Mouse (Mus musculus) CH12.LX (cell line): ENCODE results near the gene Dennd2d. TPM values are rescaled to one million over a fixed set of nuclear protein-coding genes. Genes with fewer than 3 reads are reported as not detected.

ENCODE experiments used
- DNase-seq: peaks from one replicate; pipeline ENCODE4 v3.0.0-alpha.2; 2013; ENCODE audit errors: extremely low read depth
- H3K27ac ChIP-seq: 2 replicates; pipeline ENCODE4 v1.5.1; 2012; ENCODE audit warnings: low read depth, mild to moderate bottlenecking, control low read depth, moderate library complexity; ENCODE audit not compliant: insufficient read depth
- H3K27me3 ChIP-seq: replicated peaks from 2 replicates; pipeline ENCODE3; 2012; ENCODE audit warnings: inconsistent platforms
- H3K36me3 ChIP-seq, 2 experiments: replicated peaks in 1 of 2; 2 replicates each; pipeline versions ENCODE3 to v1.6.1; 2012; ENCODE audit warnings: inconsistent platforms in 1 of 2, low read length in 1 of 2, mild to moderate bottlenecking in 1 of 2, mixed read lengths in 1 of 2, moderate library complexity in 1 of 2; ENCODE audit not compliant: control insufficient read depth in 1 of 2, insufficient read depth in 1 of 2
- H3K4me1 ChIP-seq, 2 experiments: 2 replicates each; pipeline ENCODE4 v1.6.1; 2012; ENCODE audit warnings: inconsistent platforms in 1 of 2, moderate library complexity in 1 of 2; ENCODE audit not compliant: insufficient read depth in 2 of 2, control insufficient read depth in 1 of 2
- H3K4me2 ChIP-seq: 2 replicates; pipeline ENCODE4 v1.6.1; 2012; ENCODE audit warnings: low read depth, mild to moderate bottlenecking, control low read depth; ENCODE audit not compliant: poor library complexity, insufficient read depth, severe bottlenecking
- H3K4me3 ChIP-seq, 3 experiments: fragments of 150-350 bp in 1 of 3; sonication (generic) in 1 of 3; replicated peaks in 1 of 3; 2 replicates each; pipeline versions ENCODE3 to v1.5.1; 2011 to 2012; ENCODE audit warnings: low read depth in 2 of 3, low read length in 2 of 3, mild to moderate bottlenecking in 2 of 3, moderate library complexity in 2 of 3, control low read depth in 1 of 3, improper control_type of control experiment in 1 of 3, inconsistent platforms in 1 of 3, mixed read lengths in 1 of 3; ENCODE audit not compliant: poor library complexity in 1 of 3
- H3K79me2 ChIP-seq: replicated peaks from 2 replicates; pipeline ENCODE4 v1.6.1; 2012; ENCODE audit warnings: mild to moderate bottlenecking, moderate library complexity; ENCODE audit not compliant: control insufficient read depth, poor library complexity, insufficient read depth, severe bottlenecking; ENCODE audit errors: extremely low read depth
- H3K9ac ChIP-seq: 2 replicates; pipeline ENCODE4 v1.6.1; 2012; ENCODE audit warnings: low read depth, mild to moderate bottlenecking, control low read depth, moderate library complexity; ENCODE audit not compliant: insufficient read depth
- H3K9me3 ChIP-seq: replicated peaks from 2 replicates; pipeline ENCODE3; 2012; ENCODE audit warnings: low read length, inconsistent platforms, mixed read lengths
- CHD1 ChIP-seq: IDR thresholded peaks from 2 replicates; pipeline ENCODE4 v1.6.1; 2012; ENCODE audit warnings: low read depth, low read length, improper control_type of control experiment, inconsistent platforms
- E2F4 ChIP-seq: IDR thresholded peaks from 2 replicates; pipeline ENCODE4 v1.6.1; 2011; ENCODE audit warnings: low read depth, low read length, improper control_type of control experiment; ENCODE audit not compliant: insufficient replicate concordance
- ELF1 ChIP-seq: IDR thresholded peaks from 2 replicates; pipeline ENCODE4 v1.6.1; 2014; ENCODE audit warnings: low read depth, mild to moderate bottlenecking, inconsistent platforms, low read length, improper control_type of control experiment
- EP300 ChIP-seq: IDR thresholded peaks from 2 replicates; pipeline ENCODE4 v1.6.1; 2011; ENCODE audit warnings: low read length, improper control_type of control experiment
- HCFC1 ChIP-seq: IDR thresholded peaks from 2 replicates; pipeline ENCODE4 v1.6.1; 2012; ENCODE audit warnings: low read depth, mild to moderate bottlenecking, inconsistent platforms, low read length, improper control_type of control experiment
- IRF4 ChIP-seq: IDR thresholded peaks from 2 replicates; pipeline ENCODE4 v1.6.1; 2014; ENCODE audit warnings: low read depth, mild to moderate bottlenecking, inconsistent platforms, low read length, improper control_type of control experiment
- JUND ChIP-seq: conservative IDR thresholded peaks from 2 replicates; pipeline ENCODE4 v1.6.1; 2011; ENCODE audit warnings: low read depth, low read length, improper control_type of control experiment
- KAT2A ChIP-seq: IDR thresholded peaks from 2 replicates; pipeline ENCODE4 v1.6.1; 2012; ENCODE audit warnings: low read length, improper control_type of control experiment, inconsistent platforms; ENCODE audit not compliant: insufficient replicate concordance
- MAFK ChIP-seq: IDR thresholded peaks from 2 replicates; pipeline ENCODE4 v1.6.1; 2011; ENCODE audit warnings: low read length, improper control_type of control experiment; ENCODE audit not compliant: insufficient replicate concordance
- MAX ChIP-seq: IDR thresholded peaks from 2 replicates; pipeline ENCODE4 v1.6.1; 2011; ENCODE audit warnings: low read length, improper control_type of control experiment
- MAZ ChIP-seq: IDR thresholded peaks from 2 replicates; pipeline ENCODE4 v1.6.1; 2012; ENCODE audit warnings: low read depth, mild to moderate bottlenecking, inconsistent platforms, low read length, improper control_type of control experiment, moderate library complexity
- MEF2A ChIP-seq: IDR thresholded peaks from 2 replicates; pipeline ENCODE4 v1.6.1; 2014; ENCODE audit warnings: low read depth, mild to moderate bottlenecking, inconsistent platforms, low read length, improper control_type of control experiment, borderline replicate concordance
- MYC ChIP-seq: IDR thresholded peaks from 2 replicates; pipeline ENCODE4 v1.6.1; 2011; ENCODE audit warnings: low read depth, mild to moderate bottlenecking, improper control_type of control experiment, low read length
- NELFE ChIP-seq: IDR thresholded peaks from 2 replicates; pipeline ENCODE4 v1.6.1; 2011; ENCODE audit warnings: low read depth, low read length, improper control_type of control experiment
- NRF1 ChIP-seq: IDR thresholded peaks from 2 replicates; pipeline ENCODE4 v1.6.1; 2014; ENCODE audit warnings: low read depth, mild to moderate bottlenecking, inconsistent platforms, low read length, improper control_type of control experiment, moderate library complexity
- POLR2A ChIP-seq: IDR thresholded peaks from 2 replicates; pipeline ENCODE4 v1.6.1; 2011; ENCODE audit warnings: low read depth, mild to moderate bottlenecking, improper control_type of control experiment, low read length
- RAD21 ChIP-seq: IDR thresholded peaks from 2 replicates; pipeline ENCODE4 v1.6.1; 2011; ENCODE audit warnings: low read depth, mild to moderate bottlenecking, low read length, improper control_type of control experiment, moderate library complexity
- RCOR1 ChIP-seq: conservative IDR thresholded peaks from 2 replicates; pipeline ENCODE4 v1.6.1; 2012; ENCODE audit warnings: low read depth, mild to moderate bottlenecking, inconsistent platforms, low read length, improper control_type of control experiment
- SIN3A ChIP-seq: IDR thresholded peaks from 2 replicates; pipeline ENCODE4 v1.6.1; 2012; ENCODE audit warnings: low read length, improper control_type of control experiment, inconsistent platforms
- SMC3 ChIP-seq: IDR thresholded peaks from 2 replicates; pipeline ENCODE4 v1.6.1; 2011; ENCODE audit warnings: low read depth, low read length, improper control_type of control experiment
- TBP ChIP-seq: conservative IDR thresholded peaks from 2 replicates; pipeline ENCODE4 v1.6.1; 2011; ENCODE audit warnings: low read depth, low read length, improper control_type of control experiment
- UBTF ChIP-seq: IDR thresholded peaks from 2 replicates; pipeline ENCODE4 v1.6.1; 2012; ENCODE audit warnings: low read depth, mild to moderate bottlenecking, inconsistent platforms, low read length, improper control_type of control experiment, moderate library complexity
- ZKSCAN1 ChIP-seq: IDR thresholded peaks from 2 replicates; pipeline ENCODE4 v1.6.1; 2012; ENCODE audit warnings: low read depth, inconsistent platforms, low read length, improper control_type of control experiment, borderline replicate concordance
- ZMIZ1 ChIP-seq: IDR thresholded peaks from 2 replicates; pipeline ENCODE4 v1.6.1; 2012; ENCODE audit warnings: low read depth, mild to moderate bottlenecking, inconsistent platforms, low read length, improper control_type of control experiment
- dilution Hi-C: fragments of 300-500 bp; cut with MboI; formaldehyde crosslinking; loops from 2 replicates; pipeline ENCODE4 v1.14.3; 2020; ENCODE audit warnings: low sequenced_read_pairs; ENCODE audit not compliant: extremely low pct_unique_long_range_greater_than_20kb, extremely low pct_ligation_motif_present
- in situ Hi-C: fragments of 300-500 bp; cut with MboI; formaldehyde crosslinking; loops from 3 replicates; pipeline ENCODE4 v1.14.3; 2019; ENCODE audit warnings: low sequenced_read_pairs, low pct_ligation_motif_present, low pct_unique_long_range_greater_than_20kb, mixed read lengths
- polyA plus RNA-seq: library from polyadenylated mRNA; unstranded; fragments of >175 nt; gene quantifications from 2 replicates; pipeline ENCODE4 v1.2.1, GENCODE M21; 2012; ENCODE audit warnings: low read depth; ENCODE audit not compliant: insufficient read length
- total RNA-seq, 2 experiments: library from RNA; depleted of rRNA; stranded (reverse); fragments of 300-350 nt in 1 of 2; fragments of >200 nt in 1 of 2; gene quantifications; 2 replicates each; pipeline ENCODE4 v1.2.3; 2012 to 2014

Gene Dennd2d
- total and polyA plus RNA-seq, 3 experiments = 30.4 to 39.8 (median 38.2) TPM

DNA sequence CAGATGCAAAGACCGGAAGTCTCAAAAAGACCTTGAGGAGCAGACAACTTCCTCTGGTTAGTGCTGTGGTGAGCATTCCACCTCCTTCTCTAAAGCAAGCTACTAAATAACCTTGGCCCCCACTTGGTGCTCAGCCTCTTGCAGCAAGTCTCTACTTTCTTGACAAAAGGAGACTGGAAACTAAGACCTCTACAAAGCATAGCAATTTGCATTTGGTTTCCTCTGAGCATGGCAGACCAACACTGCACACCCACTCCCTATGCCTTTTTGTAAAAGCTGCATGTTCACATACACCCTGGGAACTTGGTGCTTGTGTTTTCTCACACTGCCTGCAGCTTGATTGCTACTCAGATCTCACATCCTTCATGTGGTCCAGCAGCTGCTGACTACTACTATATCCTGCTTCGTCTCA, 20.1 kb upstream of the Dennd2d start:
- peak; percentile 29 for DNase-seq
- peak overlapping the region; percentile 45; the same call in 1 of the 2 replicates for H3K27ac ChIP-seq

DNA sequence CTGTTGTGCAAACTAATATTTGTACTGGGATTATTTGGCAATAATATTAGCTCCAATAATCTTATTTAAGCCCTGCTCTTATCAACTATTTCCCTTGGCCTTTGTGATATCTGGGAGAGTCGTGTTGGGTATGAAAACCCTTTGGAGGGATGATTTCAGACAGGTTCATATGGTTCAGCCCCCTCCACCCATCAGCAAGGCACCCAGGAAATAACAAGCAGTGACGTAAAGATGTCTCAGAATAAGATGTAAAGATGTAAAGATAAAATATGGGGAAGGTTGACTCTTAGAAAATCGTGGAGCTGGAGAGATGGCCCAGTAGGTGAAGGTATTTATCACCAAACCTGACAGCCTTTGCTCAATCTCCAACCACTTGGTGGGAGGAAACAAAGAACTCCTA, 19.7 kb upstream of the Dennd2d start:
- Histone ChIP-seq H3K27ac (no peak overlapping the region), H3K9me3 (no peaks in the 10 kb centered on the region), H3K4me3 (no peak overlapping the region), H3K9ac (no peak overlapping the region), H3K4me1 (peaks cover 5 to 24% of the 10 kb centered on the region in 2 experiments), H3K79me2 (no peaks in the 10 kb centered on the region), H3K27me3 (no peaks in the 10 kb centered on the region), H3K36me3 (no peaks in the 10 kb centered on the region), H3K4me2 (no peak overlapping the region)
- dilution Hi-C loops = no loop called here
- TF ChIP-seq HCFC1 (no peak), E2F4 (no peak), JUND (no peak), RAD21 (no peak)
- in situ Hi-C loops = no loop called here
- no peak for DNase-seq

More for the DNA sequence above, 20.1 kb upstream of the Dennd2d start:
- Histone ChIP-seq H3K79me2 (no peaks in the 10 kb centered on the region), H3K9ac (no peak overlapping the region), H3K4me1 (peaks cover 5 to 24% of the 10 kb centered on the region in 2 experiments), H3K4me2 (peak overlapping the region; percentile 33; the same call in 1 of the 2 replicates), H3K27me3 (no peaks in the 10 kb centered on the region), H3K36me3 (no peaks in the 10 kb centered on the region), H3K9me3 (no peaks in the 10 kb centered on the region), H3K4me3 (no peak overlapping the region)
- TF ChIP-seq ZKSCAN1 (no peak), SIN3A (no peak; the same call in 1 of the 2 replicates), NELFE (no peak), TBP (no peak), POLR2A (no peak), E2F4 (0 out of 2 replicates have a peak, but pooled peaks have one; percentile 31), ZMIZ1 (no peak), CHD1 (no peak), MAZ (no peak), KAT2A (no peak), HCFC1 (no peak), RCOR1 (no peak), MAX (0 out of 2 replicates have a peak, but pooled peaks have one; percentile 34), EP300 (peak; percentile 27; the same call in 1 of the 2 replicates), MYC (no peak), ELF1 (peak; percentile 30; the same call in 1 of the 2 replicates), NRF1 (0 out of 2 replicates have a peak, but pooled peaks have one; percentile 24), SMC3 (no peak), MEF2A (no peak), JUND (no peak), UBTF (no peak), IRF4 (no peak), MAFK (no peak)
- in situ Hi-C loops (no loop called here), dilution Hi-C loops (no loop called here)
